Comparison of ENCODE assay signal across 8 mouse cellular contexts in the genomic region with DNA sequence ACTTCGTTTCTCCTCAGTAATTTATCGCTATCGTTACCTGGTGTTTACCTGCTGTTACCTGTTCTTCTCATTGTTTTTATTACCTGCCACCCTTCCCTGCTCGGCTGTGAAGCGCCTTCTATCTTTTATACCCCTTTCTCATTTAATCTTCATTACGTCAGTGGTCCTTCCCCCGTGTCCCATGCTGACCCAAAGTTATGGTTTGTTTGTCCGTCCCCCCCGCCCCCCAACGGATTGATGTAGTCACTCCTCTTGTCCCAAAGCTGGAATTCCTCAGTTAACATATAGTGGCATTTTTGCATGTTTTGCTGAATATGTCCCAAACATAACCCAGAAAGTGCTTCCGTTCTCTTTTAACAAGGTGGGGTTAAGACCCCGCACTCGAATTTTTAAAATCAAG. TPM values are rescaled to one million over a fixed set of nuclear protein-coding genes. Genes with fewer than 3 reads are reported as not detected.
A peak's percentile ranks its signal among the peaks of the same experiment; 100 is the strongest.
DNase-seq lines count a peak whose midpoint lies in the region; ATAC-seq and TF ChIP-seq lines count a peak whose summit lies in the region.

No protein-coding gene starts in this region.

- H3K4me1 ChIP-seq in lung, embryonic 14.5 days (ENCODE audit: insufficient read depth): 0 out of 2 replicates have a peak, but pooled peaks cover 2% of the 10 kb centered on the region
- peaks cover 18% of the 10 kb centered on the region for H3K4me1 ChIP-seq in embryonic facial prominence, embryonic 13.5 days
- H3K4me1 ChIP-seq in limb, embryonic 10.5 days: peaks cover 13% of the 10 kb centered on the region
- peaks cover 6% of the 10 kb centered on the region; the same call in 1 of the 2 replicates for H3K4me1 ChIP-seq in neural tube, embryonic 14.5 days (ENCODE audit: control insufficient read depth, insufficient read depth, low read length)

- 2% methylated on average over 13 of the region's 13 CpGs for WGBS in lung, embryonic 14.5 days
- WGBS in embryonic facial prominence, embryonic 13.5 days: 3% methylated on average over 13 of the region's 13 CpGs
- 5% methylated on average over 13 of the region's 13 CpGs for WGBS in limb, embryonic 10.5 days
- WGBS in neural tube, embryonic 14.5 days: 6% methylated on average over 13 of the region's 13 CpGs

- DNase-seq in lung, embryonic 14.5 days: peak; percentile 11
- DNase-seq in lung, postnatal 25 days (ENCODE audit: low spot score): no peak
- DNase-seq in limb, embryonic 10.5 days (ENCODE audit: low spot score): no peak
- DNase-seq in thymus, postnatal 25 days: no peak
- no peak for DNase-seq in urinary bladder, adult 2 months (ENCODE audit: low spot score)
- no peak for DNase-seq in kidney, postnatal 10 days

- TF ChIP-seq CTCF in lung, embryonic 14.5 days (IDR thresholded peaks at IDR 0.05; ENCODE audit: low read depth): no peak

- H3K9me3 ChIP-seq in lung, embryonic 14.5 days (ENCODE audit: low read depth, low read length): no peaks in the 10 kb centered on the region
- no peaks in the 10 kb centered on the region for H3K9me3 ChIP-seq in embryonic facial prominence, embryonic 13.5 days
- H3K9me3 ChIP-seq in limb, embryonic 10.5 days (replicated peaks): no peaks in the 10 kb centered on the region
- H3K9me3 ChIP-seq in neural tube, embryonic 14.5 days (ENCODE audit: control insufficient read depth, low read length): no peaks in the 10 kb centered on the region

- peak overlapping the region; percentile 85 for H3K9ac ChIP-seq in lung, embryonic 14.5 days
- H3K9ac ChIP-seq in embryonic facial prominence, embryonic 13.5 days: peak overlapping the region; percentile 86
- peak overlapping the region; percentile 72 for H3K9ac ChIP-seq in neural tube, embryonic 14.5 days (replicated peaks; ENCODE audit: low read depth, low read length)

- no peaks in the 10 kb centered on the region for H3K27me3 ChIP-seq in lung, embryonic 14.5 days (ENCODE audit: insufficient read depth, low read length)
- no peaks in the 10 kb centered on the region for H3K27me3 ChIP-seq in embryonic facial prominence, embryonic 13.5 days
- no peaks in the 10 kb centered on the region for H3K27me3 ChIP-seq in limb, embryonic 10.5 days (ENCODE audit: low read depth, poor library complexity, severe bottlenecking)
- no peaks in the 10 kb centered on the region for H3K27me3 ChIP-seq in neural tube, embryonic 14.5 days (ENCODE audit: control insufficient read depth, insufficient read depth, low read length)

- peak overlapping the region; percentile 50; the same call in 1 of the 2 replicates for H3K27ac ChIP-seq in lung, embryonic 14.5 days (ENCODE audit: low read depth)
- H3K27ac ChIP-seq in embryonic facial prominence, embryonic 13.5 days: peak overlapping the region; percentile 72; the same call in 1 of the 2 replicates
- peak overlapping the region; percentile 90 for H3K27ac ChIP-seq in limb, embryonic 10.5 days
- H3K27ac ChIP-seq in neural tube, embryonic 14.5 days (ENCODE audit: low read depth, low read length): peak overlapping the region; percentile 16; the same call in 1 of the 2 replicates

- H3K36me3 ChIP-seq in lung, embryonic 14.5 days (ENCODE audit: insufficient read depth): peaks cover 37% of the 10 kb centered on the region
- peaks cover 35% of the 10 kb centered on the region for H3K36me3 ChIP-seq in embryonic facial prominence, embryonic 13.5 days
- H3K36me3 ChIP-seq in limb, embryonic 10.5 days: peaks cover 63% of the 10 kb centered on the region
- H3K36me3 ChIP-seq in neural tube, embryonic 14.5 days (ENCODE audit: control insufficient read depth, insufficient read depth, low read length): peaks cover 19% of the 10 kb centered on the region

- H3K4me3 ChIP-seq in lung, embryonic 14.5 days (ENCODE audit: low read depth, low read length): peak overlapping the region; percentile 85
- H3K4me3 ChIP-seq in embryonic facial prominence, embryonic 13.5 days: peak overlapping the region; percentile 94
- H3K4me3 ChIP-seq in limb, embryonic 10.5 days: peak overlapping the region; percentile 84
- H3K4me3 ChIP-seq in neural tube, embryonic 14.5 days (ENCODE audit: low read depth, low read length): peak overlapping the region; percentile 79

- H3K4me2 ChIP-seq in lung, embryonic 14.5 days: peak overlapping the region; percentile 68
- peak overlapping the region; percentile 85 for H3K4me2 ChIP-seq in embryonic facial prominence, embryonic 13.5 days
- peak overlapping the region; percentile 75 for H3K4me2 ChIP-seq in neural tube, embryonic 14.5 days (ENCODE audit: low read depth, low read length)

- peak; percentile 5; the same call in 1 of the 2 replicates for ATAC-seq in lung, embryonic 14.5 days (ENCODE audit: insufficient read depth)
- no peak for ATAC-seq in embryonic facial prominence, embryonic 13.5 days (ENCODE audit: insufficient number of reproducible peaks, insufficient read depth, low FRiP score, low TSS enrichment, low read depth)
- no peak; the same call in 1 of the 2 replicates for ATAC-seq in neural tube, embryonic 14.5 days (ENCODE audit: low read depth)

RNA-seq across cellular contexts. Expression of gene Ormdl2, which starts 0.7 kb away (rescaled TPM):
- 55.8 and 63.9 TPM in 2 replicates for polyA plus RNA-seq in lung, embryonic 14.5 days (2014; fragmentation: Nextera tagmentation; extraction: Ambion mirVana)
- 35.2 and 41.2 TPM in 2 replicates for polyA plus RNA-seq in embryonic facial prominence, embryonic 13.5 days (2015; fragmentation: Nextera tagmentation; extraction: Ambion mirVana)
- 52.9 and 62.9 TPM in 2 replicates for polyA plus RNA-seq in limb, embryonic 10.5 days (2016; fragmentation: Nextera tagmentation; extraction: Ambion mirVana)
- 21.2 and 21.9 TPM in 2 replicates for polyA plus RNA-seq in neural tube, embryonic 14.5 days (2014; fragmentation: Nextera tagmentation; extraction: Ambion mirVana)
- polyA plus RNA-seq in urinary bladder, adult 2 months (2012; rRNA removed): 50.2 and 65.7 TPM in 2 replicates

RNA-seq across cellular contexts. Expression of gene Sarnp, which starts 5.0 kb away (rescaled TPM):
- 223 and 227 TPM in 2 replicates for polyA plus RNA-seq in lung, embryonic 14.5 days (2014; fragmentation: Nextera tagmentation; extraction: Ambion mirVana)
- 252 and 265 TPM in 2 replicates for polyA plus RNA-seq in embryonic facial prominence, embryonic 13.5 days (2015; fragmentation: Nextera tagmentation; extraction: Ambion mirVana)
- polyA plus RNA-seq in limb, embryonic 10.5 days (2016; fragmentation: Nextera tagmentation; extraction: Ambion mirVana): 245 and 250 TPM in 2 replicates
- polyA plus RNA-seq in neural tube, embryonic 14.5 days (2014; fragmentation: Nextera tagmentation; extraction: Ambion mirVana): 146 and 168 TPM in 2 replicates
- polyA plus RNA-seq in urinary bladder, adult 2 months (2012; rRNA removed): 78.5 and 79.8 TPM in 2 replicates

RNA-seq across cellular contexts. Expression of gene Tmem198b, which starts 18.0 kb away (rescaled TPM):
- 12.1 and 15.1 TPM in 2 replicates for polyA plus RNA-seq in lung, embryonic 14.5 days (2014; fragmentation: Nextera tagmentation; extraction: Ambion mirVana)
- 25.5 and 26.0 TPM in 2 replicates for polyA plus RNA-seq in embryonic facial prominence, embryonic 13.5 days (2015; fragmentation: Nextera tagmentation; extraction: Ambion mirVana)
- polyA plus RNA-seq in limb, embryonic 10.5 days (2016; fragmentation: Nextera tagmentation; extraction: Ambion mirVana): 14.8 and 19.8 TPM in 2 replicates
- 13.9 and 16.6 TPM in 2 replicates for polyA plus RNA-seq in neural tube, embryonic 14.5 days (2014; fragmentation: Nextera tagmentation; extraction: Ambion mirVana)
- 32.2 and 41.0 TPM in 2 replicates for polyA plus RNA-seq in urinary bladder, adult 2 months (2012; rRNA removed)

RNA-seq across cellular contexts. Expression of gene Dnajc14, which starts 18.3 kb away (rescaled TPM):
- 34.9 and 38.2 TPM in 2 replicates for polyA plus RNA-seq in lung, embryonic 14.5 days (2014; fragmentation: Nextera tagmentation; extraction: Ambion mirVana)
- 58.8 and 60.4 TPM in 2 replicates for polyA plus RNA-seq in embryonic facial prominence, embryonic 13.5 days (2015; fragmentation: Nextera tagmentation; extraction: Ambion mirVana)
- 47.7 and 54.0 TPM in 2 replicates for polyA plus RNA-seq in limb, embryonic 10.5 days (2016; fragmentation: Nextera tagmentation; extraction: Ambion mirVana)
- polyA plus RNA-seq in neural tube, embryonic 14.5 days (2014; fragmentation: Nextera tagmentation; extraction: Ambion mirVana): 35.6 and 42.1 TPM in 2 replicates
- polyA plus RNA-seq in urinary bladder, adult 2 months (2012; rRNA removed): 19.0 and 31.0 TPM in 2 replicates

RNA-seq across cellular contexts. Expression of gene Mmp19, which starts 31.4 kb away (rescaled TPM):
- 1.5 and 2.1 TPM in 2 replicates for polyA plus RNA-seq in lung, embryonic 14.5 days (2014; fragmentation: Nextera tagmentation; extraction: Ambion mirVana)
- polyA plus RNA-seq in embryonic facial prominence, embryonic 13.5 days (2015; fragmentation: Nextera tagmentation; extraction: Ambion mirVana): 0.80 and 1.0 TPM in 2 replicates
- 0.21 and 0.30 TPM in 2 replicates for polyA plus RNA-seq in limb, embryonic 10.5 days (2016; fragmentation: Nextera tagmentation; extraction: Ambion mirVana)
- 0.70 and 0.71 TPM in 2 replicates for polyA plus RNA-seq in neural tube, embryonic 14.5 days (2014; fragmentation: Nextera tagmentation; extraction: Ambion mirVana)
- polyA plus RNA-seq in urinary bladder, adult 2 months (2012; rRNA removed): 19.8 and 22.1 TPM in 2 replicates

Comparison
In these comparisons a context has a peak if more than half of its experiments do, and no peak if none do; other contexts are left out.
1. H3K27ac ChIP-seq: peak in every context shown above with its lines; median percentile 90 in limb, embryonic 10.5 days; 72 in embryonic facial prominence, embryonic 13.5 days; 50 in lung, embryonic 14.5 days; 16 in neural tube, embryonic 14.5 days.